Mouse (Mus musculus) frontal cortex, adult (tissue): ENCODE results near the gene Pbxip1.
A peak's percentile ranks its signal among the peaks of the same experiment; 100 is the strongest.

Experiments
- ATAC-seq: cut with Nextera tagmentation; 2 replicates; pipeline ENCODE4 v1.9.2; 2017; ENCODE audit warnings: mild to moderate bottlenecking, moderate library complexity, mixed read lengths; ENCODE audit not compliant: low TSS enrichment

Gene Pbxip1

DNA sequence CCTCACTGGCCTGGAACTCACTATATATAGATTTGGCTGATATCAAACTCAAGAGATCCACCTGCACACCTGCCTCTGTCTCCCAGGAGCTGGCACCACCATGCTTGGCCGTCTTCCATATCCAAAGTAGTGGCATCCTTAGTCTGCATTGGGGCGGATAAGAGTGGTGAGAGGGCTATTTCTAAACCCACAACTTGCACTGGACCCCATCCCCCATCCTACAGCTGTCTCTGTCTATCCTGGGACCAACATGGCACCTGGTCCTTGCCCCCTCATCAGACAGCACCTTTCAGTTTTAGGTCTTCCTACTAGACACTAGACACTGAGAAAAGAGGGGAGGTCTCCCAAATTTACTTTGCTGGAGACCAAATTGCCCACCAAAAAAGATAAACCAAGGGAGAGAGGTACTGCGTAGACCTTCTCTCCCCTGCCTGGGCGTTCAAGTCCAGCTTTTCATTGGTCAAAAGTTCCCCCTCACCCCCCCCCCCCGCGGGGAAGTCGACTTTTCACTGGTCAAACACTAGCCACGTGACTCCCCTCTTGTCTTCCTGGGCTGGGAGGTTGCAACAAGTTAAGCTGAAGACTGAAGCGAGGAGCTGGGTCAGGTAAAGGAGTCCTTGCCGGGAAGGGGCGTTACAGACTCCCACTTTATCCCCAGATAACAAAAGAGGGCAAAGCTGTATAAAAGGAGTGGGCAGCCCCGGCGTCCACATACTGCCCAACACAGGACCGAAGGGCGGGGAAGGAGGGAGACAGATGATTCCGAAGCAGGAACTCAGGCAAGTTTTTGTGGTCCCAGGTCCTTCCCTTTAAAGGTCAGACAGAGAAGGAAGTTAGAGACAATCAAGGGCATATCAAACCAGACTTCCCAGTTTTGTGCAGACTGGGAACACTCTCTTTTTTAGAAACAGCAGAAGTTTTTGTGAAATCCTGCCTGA is at the start of gene Pbxip1:
TSS of gene Pbxip1 (plus strand) at position 531 of the 938 bp plus-strand sequence.
- ATAC-seq = 0 out of 2 replicates have a peak, but pooled peaks have one; percentile 20

DNA sequence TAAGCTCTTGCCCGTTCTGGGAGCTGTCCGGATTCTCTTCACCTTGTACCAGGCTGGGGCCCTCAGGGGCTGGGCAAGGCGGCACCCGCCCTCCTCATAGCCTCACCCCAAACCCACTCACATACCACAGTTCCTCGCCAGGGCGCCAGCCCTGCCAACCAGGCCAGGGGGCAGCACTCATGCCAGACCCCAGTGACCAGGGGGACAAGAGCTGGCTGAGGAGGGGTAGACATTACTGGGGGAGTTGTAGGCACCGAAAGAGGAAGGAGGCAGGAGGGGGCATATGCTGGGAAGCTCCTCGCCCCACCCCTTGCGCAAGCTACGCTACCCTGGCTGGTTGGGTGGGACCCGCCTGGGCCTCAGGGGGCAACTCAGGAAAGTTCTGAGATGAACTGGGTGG is 48.9 kb upstream of the Pbxip1 start:
- no peak for ATAC-seq

- no peak for ATAC-seq
These were observed 48.2 kb upstream of the Pbxip1 start for GRCm38 (mm10) chr3:89388134-89388881.

- ATAC-seq = peak; percentile 56
These were observed 47.4 kb upstream of the Pbxip1 start for GRCm38 (mm10) chr3:89388901-89389740.

- no peak for ATAC-seq
These were observed 46.4 kb upstream of the Pbxip1 start for GRCm38 (mm10) chr3:89390111-89390515.

DNA sequence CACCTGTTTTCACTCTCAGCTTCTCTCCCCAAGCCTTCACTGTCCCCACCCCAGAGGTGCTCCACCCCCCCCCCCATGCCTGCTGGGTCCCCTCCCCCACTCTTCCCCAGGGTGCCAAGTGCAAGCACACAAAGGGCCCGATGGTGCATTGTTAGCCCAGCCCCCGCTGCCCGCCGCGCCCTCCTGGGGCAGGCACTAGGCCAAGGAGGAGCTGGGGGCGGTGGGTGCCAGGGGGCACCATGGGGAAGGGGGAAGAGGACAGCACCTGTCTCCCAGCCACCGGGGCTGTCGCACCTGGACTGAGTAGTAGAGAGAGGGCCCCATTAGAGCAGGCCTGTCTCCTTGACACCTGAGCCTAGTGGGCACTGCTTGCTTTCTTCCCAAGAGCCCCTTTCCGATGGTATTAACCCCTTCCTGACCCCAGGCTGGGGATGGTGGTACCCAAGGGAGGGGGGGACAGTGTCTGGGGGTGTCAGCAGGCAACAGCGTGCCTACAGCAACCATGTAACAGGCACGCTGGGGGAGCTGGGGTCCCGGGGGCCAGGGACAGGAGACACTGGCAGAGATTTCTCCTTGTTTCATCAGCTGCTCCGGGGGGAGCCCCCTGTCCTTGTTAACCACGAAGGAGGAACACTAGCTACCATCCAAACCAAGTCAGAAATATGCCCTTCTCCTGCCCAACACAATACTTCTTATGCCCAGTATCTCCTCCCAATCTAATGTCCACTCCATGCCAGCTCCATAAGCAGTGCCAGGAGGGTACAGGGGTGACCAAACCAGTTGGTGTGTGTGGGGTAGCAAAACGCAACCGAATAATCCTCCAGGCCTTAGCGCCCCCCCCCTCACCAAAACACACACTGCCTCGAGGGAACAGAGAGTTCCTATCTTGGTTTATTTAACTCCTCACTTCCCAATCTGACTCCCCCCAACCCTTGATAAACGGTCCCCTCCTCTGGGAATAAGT is 45.5 kb upstream of the Pbxip1 start:
- no peak for ATAC-seq

GRCm38 (mm10) chr3:89391663-89392511 is 44.6 kb upstream of the Pbxip1 start:
- ATAC-seq = no peak

DNA sequence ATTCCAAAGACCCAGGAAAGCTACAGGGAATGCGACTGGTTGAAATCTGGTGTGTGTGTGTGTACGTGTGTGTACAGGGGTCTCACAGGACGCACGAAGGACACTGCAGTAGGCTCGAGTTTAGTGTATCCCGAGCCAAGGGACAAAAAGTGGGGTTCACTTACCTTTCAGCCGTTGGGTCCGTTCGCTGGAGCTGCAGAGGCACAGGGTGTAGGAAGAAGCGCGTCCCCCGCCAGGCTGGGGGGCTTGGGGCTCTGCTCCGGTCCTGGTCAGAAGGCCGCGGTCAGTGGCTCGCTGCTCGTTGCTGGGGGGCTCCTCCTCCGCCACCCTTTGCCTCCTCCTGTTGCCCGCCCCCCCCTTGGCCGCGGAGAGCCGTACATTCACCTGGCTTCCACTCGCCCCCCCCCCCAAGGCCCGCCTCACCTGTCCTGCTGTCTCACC is 43.6 kb upstream of the Pbxip1 start:
- no peak for ATAC-seq

DNA sequence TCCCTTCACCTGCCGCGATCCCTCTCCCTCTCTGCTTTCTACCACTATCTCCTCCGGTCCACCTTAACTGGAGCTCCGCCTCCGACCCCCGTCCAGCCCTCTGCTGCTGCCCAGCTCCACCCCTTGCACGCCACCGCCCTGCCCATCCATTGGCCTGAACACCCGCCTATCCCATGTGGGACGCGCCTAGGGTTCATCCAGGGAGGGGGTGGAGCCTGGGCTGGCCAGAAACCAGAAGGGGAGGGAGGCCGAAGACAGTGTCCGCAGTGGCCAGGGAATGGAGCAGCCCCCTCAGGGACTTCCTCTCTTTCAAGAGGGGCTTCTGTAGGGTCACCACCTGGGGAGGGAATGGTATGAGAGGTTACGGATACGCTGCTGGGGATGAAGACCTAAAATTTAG is 42.9 kb upstream of the Pbxip1 start:
- peak; percentile 83 for ATAC-seq

GRCm38 (mm10) chr3:89394006-89394893 is 42.3 kb upstream of the Pbxip1 start, which contains the start of gene Zbtb7b:
TSS of gene Zbtb7b (minus strand) at chr3:89394776.
- peak; percentile 17 for ATAC-seq

DNA sequence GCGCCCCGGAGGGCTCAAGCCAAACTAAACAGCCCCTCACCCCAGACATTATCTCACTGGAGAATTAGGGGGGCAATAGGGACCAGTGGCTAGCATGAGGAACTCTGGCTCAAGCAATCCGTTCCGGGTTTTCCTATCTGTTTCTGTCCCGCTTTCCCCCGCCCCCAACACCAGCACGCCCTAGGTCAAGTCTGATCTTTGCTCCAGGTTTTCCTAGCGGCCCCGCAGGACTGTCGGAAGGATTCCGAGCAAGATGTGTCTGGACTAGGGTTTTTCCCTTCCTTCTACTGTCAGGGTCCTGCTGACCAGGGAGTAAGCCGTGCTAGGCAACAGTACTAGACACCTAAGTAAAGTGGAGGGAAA is 41.6 kb upstream of the Pbxip1 start:
- 0 out of 2 replicates have a peak, but pooled peaks have one; percentile 3 for ATAC-seq

DNA sequence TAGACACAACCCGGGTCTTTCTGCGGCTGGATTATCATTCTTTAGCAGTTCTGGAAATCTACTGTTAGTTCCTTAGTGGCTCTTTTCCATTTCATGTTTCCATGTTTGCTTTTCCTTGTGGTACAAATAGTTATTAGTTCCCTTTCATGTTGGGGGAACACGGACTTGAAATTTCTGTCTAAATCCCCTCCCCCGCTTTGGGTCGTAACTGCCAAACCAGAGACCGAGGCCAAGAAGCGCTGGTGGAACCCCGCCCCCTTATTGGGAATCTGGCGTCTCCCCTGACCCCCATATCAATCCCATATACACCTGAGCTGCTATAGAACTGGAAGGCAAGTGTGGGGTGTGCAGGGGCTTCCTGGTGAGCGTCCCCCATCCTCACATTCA is 41.1 kb upstream of the Pbxip1 start:
- no peak for ATAC-seq

GRCm38 (mm10) chr3:89395806-89396653 is 40.5 kb upstream of the Pbxip1 start:
- ATAC-seq = no peak

DNA sequence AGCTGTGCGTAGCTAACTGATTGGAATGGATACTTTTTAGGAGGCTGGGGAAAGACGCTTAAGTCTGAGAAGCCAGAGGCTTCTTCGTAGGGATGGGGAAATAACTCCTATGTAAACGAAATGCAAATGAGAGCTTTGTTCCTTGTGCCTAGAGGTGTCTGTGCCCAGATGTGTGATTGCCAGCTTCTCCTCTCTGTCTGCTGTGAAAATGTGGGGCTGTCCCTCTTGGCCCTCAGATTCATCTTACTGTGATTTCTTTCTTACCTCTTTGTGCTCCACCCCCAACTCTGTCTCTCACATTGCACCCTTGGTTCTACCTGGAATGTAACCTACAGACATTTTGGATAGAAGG is 39.9 kb upstream of the Pbxip1 start:
- ATAC-seq = no peak

DNA sequence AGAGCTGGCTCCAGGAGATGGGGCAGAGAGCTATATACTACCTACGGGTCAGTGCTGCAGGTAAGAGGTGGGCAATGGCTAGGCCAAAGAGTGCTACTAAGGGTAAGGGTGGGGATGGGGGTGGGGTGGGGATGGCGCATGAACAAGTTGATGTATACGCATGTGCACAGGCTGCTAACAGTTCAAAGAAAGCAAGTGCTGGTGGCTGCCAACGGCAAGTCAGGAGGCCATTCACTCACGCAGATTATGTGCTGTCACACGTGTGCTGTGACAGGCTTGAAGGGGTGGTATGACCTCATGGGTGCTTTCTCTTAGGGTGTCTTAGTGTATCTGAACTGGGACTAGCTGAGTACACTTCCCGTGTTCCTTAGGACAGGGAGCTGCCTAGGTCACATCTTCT is 35.2 kb upstream of the Pbxip1 start:
- ATAC-seq = no peak

DNA sequence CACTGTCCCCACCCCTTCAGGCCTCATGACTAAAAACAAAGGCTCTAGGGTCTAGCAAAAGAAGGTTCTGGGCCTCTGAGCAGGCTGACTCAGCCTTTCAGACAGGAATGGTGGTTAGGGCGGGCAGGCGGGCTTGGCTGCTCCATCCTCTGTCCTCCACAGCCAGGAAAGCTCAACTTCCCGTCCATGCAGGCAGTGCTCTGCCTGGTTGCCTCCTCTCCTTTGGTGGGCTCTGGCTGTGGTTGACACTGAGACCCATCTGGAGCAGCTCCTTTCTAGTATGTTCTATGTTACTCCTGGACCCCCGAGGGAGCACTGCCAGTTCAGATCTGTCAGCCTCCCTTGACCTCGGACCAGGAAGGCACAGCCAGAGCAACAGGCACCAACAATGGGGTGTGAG is 33.8 kb upstream of the Pbxip1 start, which contains the start of gene Lenep:
TSS of gene Lenep (minus strand) at position 101 of the 400 bp plus-strand sequence.
- ATAC-seq = no peak

DNA sequence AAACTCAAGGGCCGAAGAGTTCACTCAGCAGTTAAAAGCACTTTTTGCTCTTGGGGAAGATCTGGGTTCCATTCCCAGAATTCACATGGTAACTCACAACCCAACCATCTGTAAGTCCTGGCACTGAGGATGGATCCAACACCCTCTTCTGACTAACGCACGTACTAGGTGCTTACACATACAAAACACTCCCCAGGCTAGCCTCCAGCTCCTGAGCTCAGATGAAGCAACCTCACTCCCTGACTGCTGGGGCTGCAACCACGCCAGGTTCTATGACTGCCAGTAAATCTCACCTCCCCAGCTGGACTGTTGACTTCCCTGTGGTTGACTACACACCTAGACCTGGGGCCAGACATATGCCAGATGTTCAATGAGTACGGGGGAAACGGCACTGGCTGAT is 29.6 kb upstream of the Pbxip1 start:
- ATAC-seq = no peak

- ATAC-seq = no peak
These were observed 28.1 kb upstream of the Pbxip1 start for GRCm38 (mm10) chr3:89408448-89408847.
